Mouse (Mus musculus) liver, embryonic 11.5 days (tissue): ENCODE measurements around the gene Pi4k2a. TPM values are rescaled to one million over a fixed set of nuclear protein-coding genes. Genes with fewer than 3 reads are reported as not detected.

Experiments
- ATAC-seq: fragments of 200-750 bp; cut with Nextera tagmentation; replicated peaks from 2 replicates; pipeline ENCODE4 v1.8.0; 2017; ENCODE audit warnings: moderate number of reproducible peaks, mild to moderate bottlenecking, moderate TSS enrichment, moderate library complexity; ENCODE audit not compliant: low FRiP score
- DNase-seq: peaks from one replicate; pipeline ENCODE4 v3.0.0-alpha.2; 2017; ENCODE audit warnings: low spot score
- H3K27ac ChIP-seq: fragments of 300-500 bp; sonication (generic); 2 replicates; pipeline ENCODE4 v1.5.1; 2014; ENCODE audit warnings: mild to moderate bottlenecking, low read depth, low read length, control low read depth
- H3K27me3 ChIP-seq: fragments of 300-500 bp; sonication (generic); replicated peaks from 2 replicates; pipeline ENCODE4 v1.6.1; 2014; ENCODE audit warnings: low read length, mixed read lengths; ENCODE audit not compliant: control insufficient read depth, insufficient read depth
- H3K36me3 ChIP-seq: fragments of 300-500 bp; sonication (generic); 2 replicates; pipeline ENCODE4 v1.6.1; 2014; ENCODE audit warnings: mild to moderate bottlenecking, low read length, moderate library complexity, mixed read lengths; ENCODE audit not compliant: control insufficient read depth, insufficient read depth
- H3K4me1 ChIP-seq: fragments of 300-500 bp; sonication (generic); replicated peaks from 2 replicates; pipeline ENCODE4 v1.6.1; 2014; ENCODE audit warnings: low read length, mixed read lengths; ENCODE audit not compliant: control insufficient read depth, insufficient read depth
- H3K4me2 ChIP-seq: fragments of 300-500 bp; sonication (generic); 2 replicates; pipeline ENCODE4 v1.6.1; 2014; ENCODE audit warnings: mild to moderate bottlenecking, control low read depth, moderate library complexity
- H3K4me3 ChIP-seq: fragments of 300-500 bp; sonication (generic); 2 replicates; pipeline ENCODE4 v1.5.1; 2014; ENCODE audit warnings: low read depth, low read length, control low read depth
- H3K9ac ChIP-seq: fragments of 300-500 bp; sonication (generic); 2 replicates; pipeline ENCODE4 v1.6.1; 2014; ENCODE audit warnings: low read depth, low read length, control low read depth
- H3K9me3 ChIP-seq: fragments of 300-500 bp; sonication (generic); 2 replicates; pipeline ENCODE4 v1.6.1; 2016; ENCODE audit warnings: low read length, inconsistent platforms, mixed read lengths; ENCODE audit not compliant: control insufficient read depth
- WGBS: fragments of 180-500 bp; shearing (Covaris S2); extraction: QIAGEN DNeasy Blood & Tissue Kit; methylation state at CpG from one replicate; pipeline ENCODE4 v1.1.7; 2014; 5-methylcytosine and 5-hydroxymethylcytosine counted together
- polyA plus RNA-seq: library from polyadenylated mRNA; unstranded; fragments of >200 nt; fragmentation: Nextera tagmentation; extraction: Ambion mirVana; gene quantifications from 2 replicates; pipeline ENCODE4 v1.2.1, GENCODE M21; 2014

The Pi4k2a gene
- polyA plus RNA-seq, 1 experiment from 2014 or later, result 17.6 TPM

DNA sequence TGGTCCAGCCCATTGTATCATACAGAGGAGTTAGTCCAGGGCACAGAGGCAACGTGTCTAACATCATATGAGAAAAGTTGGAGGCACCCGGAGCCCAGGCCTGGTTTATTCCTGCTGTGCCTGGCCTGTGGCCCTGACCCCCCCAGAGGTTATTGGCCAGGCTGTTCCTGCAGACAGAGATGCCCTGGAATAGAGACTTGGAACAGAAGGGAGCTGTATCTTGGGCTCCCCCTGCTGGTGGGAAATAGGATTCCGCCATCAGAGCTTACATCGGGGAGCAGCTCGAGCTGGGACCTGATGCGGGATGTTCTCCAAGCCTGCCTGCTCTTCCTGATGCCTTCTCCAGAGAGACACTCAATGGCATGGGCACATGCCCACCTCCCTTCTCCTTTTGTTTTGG lies 61.7 kb downstream of the Pi4k2a start:
- H3K36me3 ChIP-seq, result no peaks in the 10 kb centered on the region
- ATAC-seq (0 out of 2 replicates have a peak, but pooled peaks have one; percentile 22), DNase-seq (peak; percentile 75)
- H3K27ac ChIP-seq, result no peak overlapping the region
- no peaks in the 10 kb centered on the region for H3K9me3 ChIP-seq
- no peak overlapping the region for H3K4me3 ChIP-seq
- 12% methylated on average over 6 of the region's 6 CpGs for WGBS
- no peak overlapping the region for H3K4me2 ChIP-seq
- H3K27me3 ChIP-seq, result peaks cover 17% of the 10 kb centered on the region
- H3K4me1 ChIP-seq, result peaks cover 15% of the 10 kb centered on the region
- H3K9ac ChIP-seq, result no peak overlapping the region

- peaks cover 17% of the 10 kb centered on the region for H3K4me1 ChIP-seq
- ATAC-seq, result no peak
- H3K9ac ChIP-seq, result no peak overlapping the region
- 39% methylated on average over 12 of the region's 12 CpGs for WGBS
- H3K4me2 ChIP-seq, result no peak overlapping the region; the same call in 1 of the 2 replicates
- no peak for DNase-seq
- H3K27me3 ChIP-seq, result no peaks in the 10 kb centered on the region
- no peaks in the 10 kb centered on the region for H3K9me3 ChIP-seq
- no peaks in the 10 kb centered on the region for H3K36me3 ChIP-seq
- H3K4me3 ChIP-seq, result no peak overlapping the region
- H3K27ac ChIP-seq, result no peak overlapping the region
These were observed 67.4 kb downstream of the Pi4k2a start for GRCm38 (mm10) chr19:42157493-42158237.

- Histone ChIP-seq H3K4me1 (peaks cover 17% of the 10 kb centered on the region), H3K4me2 (peak overlapping the region; percentile 48), H3K27me3 (no peaks in the 10 kb centered on the region), H3K36me3 (no peaks in the 10 kb centered on the region), H3K4me3 (no peak overlapping the region), H3K27ac (no peak overlapping the region), H3K9me3 (no peaks in the 10 kb centered on the region), H3K9ac (no peak overlapping the region)
- ATAC-seq, result peak; percentile 57
- no peak for DNase-seq
- WGBS, result 23% methylated on average over 13 of the region's 13 CpGs
These were observed 68.2 kb downstream of the Pi4k2a start for GRCm38 (mm10) chr19:42158246-42159017.

DNA sequence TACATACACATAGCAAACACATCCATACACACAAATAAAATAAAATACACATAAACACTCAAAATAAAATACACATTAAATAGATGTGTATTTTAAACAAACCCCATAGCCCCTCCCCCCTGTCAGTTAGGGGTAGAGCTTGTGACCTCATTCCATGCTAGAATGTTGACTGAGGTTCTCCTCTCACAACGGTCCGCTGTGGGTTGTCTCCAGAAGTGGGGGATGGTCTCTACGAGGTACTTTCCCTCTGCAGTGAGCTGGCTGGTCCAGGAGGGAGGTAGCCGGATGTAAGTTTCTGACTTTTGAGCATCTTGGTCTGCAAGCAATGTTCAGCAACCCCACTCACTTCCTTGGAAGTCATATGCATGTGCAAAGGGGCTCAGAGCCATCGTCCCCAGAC lies 73.5 kb downstream of the Pi4k2a start, which contains the start of gene Zfyve27:
Zfyve27 (plus strand) TSS at position 188 of the 400 bp plus-strand sequence.
- no peak within 1 kb of the TSS for H3K4me3 ChIP-seq
- H3K4me2 ChIP-seq, result no peak within 1 kb of the TSS
- H3K27ac ChIP-seq, result no peak within 1 kb of the TSS
- ATAC-seq (no peak), DNase-seq (no peak)
- H3K9ac ChIP-seq, result no peak within 1 kb of the TSS
- H3K27me3 ChIP-seq, result 0 out of 2 replicates have a peak, but pooled peaks cover 7% of the 10 kb centered on the region
- peaks cover 5% of the 10 kb centered on the region for H3K4me1 ChIP-seq
- no peaks in the 10 kb centered on the region for H3K36me3 ChIP-seq
- 58% methylated on average over 5 of the region's 5 CpGs for WGBS
- no peaks in the 10 kb centered on the region for H3K9me3 ChIP-seq

- ATAC-seq (no peak), DNase-seq (no peak)
- no peaks in the 10 kb centered on the region for H3K36me3 ChIP-seq
- H3K9ac ChIP-seq, result no peak overlapping the region
- H3K4me2 ChIP-seq, result no peak overlapping the region
- 0 out of 2 replicates have a peak, but pooled peaks cover 8% of the 10 kb centered on the region for H3K27me3 ChIP-seq
- WGBS, result 52% methylated on average over 7 of the region's 7 CpGs
- no peak overlapping the region for H3K4me3 ChIP-seq
- peaks cover under 1% of the 10 kb centered on the region for H3K4me1 ChIP-seq
- H3K9me3 ChIP-seq, result no peaks in the 10 kb centered on the region
- no peak overlapping the region for H3K27ac ChIP-seq
These were observed 73.9 kb downstream of the Pi4k2a start for GRCm38 (mm10) chr19:42164188-42164587.

GRCm38 (mm10) chr19:42166130-42166529 lies 75.9 kb downstream of the Pi4k2a start:
- DNase-seq, result peak; percentile 82
- Histone ChIP-seq H3K27ac (no peak overlapping the region), H3K4me3 (no peak overlapping the region), H3K4me1 (peaks cover 4% of the 10 kb centered on the region), H3K4me2 (peak overlapping the region; percentile 39; the same call in 1 of the 2 replicates), H3K9ac (no peak overlapping the region), H3K27me3 (0 out of 2 replicates have a peak, but pooled peaks cover 8% of the 10 kb centered on the region), H3K36me3 (no peaks in the 10 kb centered on the region), H3K9me3 (no peaks in the 10 kb centered on the region)
- ATAC-seq, result no peak
- WGBS, result 2% methylated on average over 12 of the region's 12 CpGs

- no peak overlapping the region for H3K4me2 ChIP-seq
- no peak for DNase-seq
These were observed 76.5 kb downstream of the Pi4k2a start for GRCm38 (mm10) chr19:42166766-42167165.

DNA sequence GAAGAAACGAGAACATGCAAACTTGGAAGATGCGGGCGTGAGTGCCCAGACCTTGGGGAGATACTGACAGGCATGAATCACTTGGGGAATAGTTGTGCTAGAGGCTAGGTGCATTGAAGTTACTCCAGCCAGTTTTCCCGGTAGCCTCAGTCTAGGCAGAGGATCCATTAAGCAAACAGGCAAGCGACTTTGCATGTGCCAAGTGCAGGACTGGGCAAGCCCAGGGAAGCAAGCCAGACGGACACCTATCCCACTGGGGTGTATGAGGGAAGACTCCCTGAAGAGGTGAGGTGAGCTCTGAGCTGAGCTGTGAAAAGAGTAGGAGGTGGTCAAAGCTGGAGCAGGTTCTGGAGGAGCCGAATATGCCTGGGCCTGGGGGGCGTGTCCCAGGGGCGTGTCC lies 77.2 kb downstream of the Pi4k2a start:
- no peak for ATAC-seq
- Histone ChIP-seq H3K9me3 (no peaks in the 10 kb centered on the region), H3K4me1 (peaks cover 4% of the 10 kb centered on the region), H3K36me3 (no peaks in the 10 kb centered on the region), H3K4me3 (no peak overlapping the region), H3K27me3 (0 out of 2 replicates have a peak, but pooled peaks cover 8% of the 10 kb centered on the region), H3K9ac (no peak overlapping the region), H3K4me2 (no peak overlapping the region), H3K27ac (no peak overlapping the region)
- no peak for DNase-seq
- WGBS, result 62% methylated on average over 9 of the region's 9 CpGs

More at GRCm38 (mm10) chr19:42166766-42167165, 76.5 kb downstream of the Pi4k2a start:
- no peak overlapping the region for H3K4me3 ChIP-seq
- no peaks in the 10 kb centered on the region for H3K9me3 ChIP-seq
- no peaks in the 10 kb centered on the region for H3K36me3 ChIP-seq
- H3K27ac ChIP-seq, result no peak overlapping the region
- H3K27me3 ChIP-seq, result 0 out of 2 replicates have a peak, but pooled peaks cover 8% of the 10 kb centered on the region
- H3K4me1 ChIP-seq, result peaks cover 4% of the 10 kb centered on the region
- ATAC-seq, result no peak
- 56% methylated on average over 3 of the region's 3 CpGs for WGBS
- H3K9ac ChIP-seq, result no peak overlapping the region
